Mouse (Mus musculus): ENCODE measurements around the gene Zbtb1. TPM values are rescaled to one million over a fixed set of nuclear protein-coding genes. Genes with fewer than 3 reads are reported as not detected.

Gene Zbtb1
- 3.1 and 3.5 TPM in 2 replicates for total RNA-seq (2014; rRNA removed)
- polyA plus RNA-seq (2015; fragmentation: Nextera tagmentation; extraction: Ambion mirVana) = 1.5 and 2.0 TPM in 2 replicates

DNA sequence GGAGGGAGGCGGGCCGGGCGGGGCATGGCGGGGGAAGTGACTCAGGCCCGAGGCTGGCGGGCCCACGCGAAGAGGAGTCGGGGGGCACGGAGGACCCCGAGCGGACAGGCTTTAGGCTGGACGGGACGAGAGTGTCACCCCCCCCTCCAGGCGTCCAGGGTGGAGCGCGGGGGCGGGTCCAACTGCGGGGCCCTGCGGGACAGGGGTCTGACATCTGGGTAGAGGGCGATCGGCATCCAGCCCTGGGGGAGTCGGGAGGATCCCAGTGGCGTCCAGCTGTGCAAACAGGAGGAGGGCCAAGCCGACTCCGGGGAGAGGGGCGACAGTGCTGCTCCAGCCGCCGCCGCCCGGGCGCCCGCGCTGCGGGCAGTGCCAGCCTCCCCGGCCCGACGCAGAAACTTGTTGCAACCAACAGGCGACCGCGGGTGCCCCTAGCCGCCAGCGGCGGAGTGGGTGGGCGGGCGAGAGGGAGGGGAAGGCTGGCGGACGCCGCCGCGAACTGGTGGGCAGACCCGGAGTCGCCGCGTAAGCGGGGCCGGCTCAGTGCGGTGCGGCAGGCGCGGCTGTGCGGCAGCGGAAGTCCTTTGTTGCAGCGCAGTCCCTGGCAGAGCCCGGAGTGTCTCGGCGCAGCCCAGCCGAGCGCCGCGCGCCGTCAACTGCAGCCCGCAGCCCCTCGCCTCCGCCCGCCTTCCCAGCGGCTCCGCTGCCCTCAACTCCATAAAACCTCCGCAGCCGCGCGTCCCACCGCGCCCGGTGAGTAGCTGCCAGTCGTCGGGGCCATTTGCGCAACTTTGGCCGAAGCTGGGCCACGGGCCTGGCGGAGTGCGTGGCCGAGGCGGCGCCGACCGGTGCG is at the start of gene Zbtb1:
TSS of gene Zbtb1 (plus strand) at position 289 of the 853 bp plus-strand sequence.
- Histone ChIP-seq H3K4me3 (ENCODE audit: low read depth, low read length) (peak within 1 kb of the TSS; percentile 95), H3K27ac (ENCODE audit: low read depth, low read length) (peak within 1 kb of the TSS; percentile 99), H3K27me3 (ENCODE audit: insufficient read depth, low read length) (no peaks in the 10 kb centered on the region), H3K9me3 (ENCODE audit: low read length) (no peaks in the 10 kb centered on the region), H3K4me1 (ENCODE audit: insufficient read depth) (peaks cover 16% of the 10 kb centered on the region), H3K36me3 (ENCODE audit: insufficient read depth) (no peaks in the 10 kb centered on the region), H3K4me2 (ENCODE audit: low read depth) (peak within 1 kb of the TSS; percentile 92), H3K9ac (peak within 1 kb of the TSS; percentile 100)
- WGBS = under 1% methylated on average over 92 of the region's 99 CpGs
- peak; percentile 78 for DNase-seq
- peak; percentile 41 for TF ChIP-seq CTCF (IDR thresholded peaks at IDR 0.05; ENCODE audit: low read depth)
- ATAC-seq = peak; percentile 51

DNA sequence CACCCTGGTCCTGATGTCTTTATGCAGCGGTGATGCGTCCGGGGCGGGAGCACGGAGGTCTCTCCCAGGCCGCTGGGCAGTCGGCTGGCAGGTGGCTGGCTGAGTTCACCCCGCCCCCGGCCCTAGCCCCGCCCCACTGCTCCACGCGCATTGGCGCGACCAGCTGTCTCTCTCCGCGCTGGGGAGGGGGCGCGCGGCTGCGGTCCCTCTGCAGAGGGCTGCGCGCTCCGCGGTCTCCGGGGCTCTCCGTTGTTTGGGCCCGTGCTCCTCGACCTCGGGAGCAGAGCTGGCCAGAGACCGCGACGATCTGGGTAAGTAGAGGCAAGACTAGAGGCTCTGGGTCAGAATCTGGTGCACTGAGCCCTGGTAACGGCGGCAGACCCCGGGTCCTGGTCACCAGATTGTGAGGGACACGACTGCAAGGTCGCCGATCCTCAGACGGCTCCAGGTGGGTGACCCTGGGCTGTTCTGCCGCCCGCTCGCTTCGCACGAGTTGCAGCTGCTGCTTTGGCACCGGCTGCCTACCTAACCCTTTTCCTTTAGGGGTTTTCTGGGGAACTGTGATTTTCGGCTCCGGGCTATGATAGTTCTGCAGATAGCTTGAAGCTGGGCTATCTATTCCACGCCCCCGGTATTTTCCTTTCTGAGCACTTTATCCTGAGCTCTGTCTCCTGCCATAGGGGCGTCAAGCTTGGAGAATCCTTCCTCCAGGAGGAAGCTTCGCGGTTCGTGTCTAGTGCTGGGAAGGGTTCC is 45.2 kb upstream of the Zbtb1 start, which contains the start of gene Akap5:
TSS of gene Akap5 (plus strand) at position 213 of the 753 bp plus-strand sequence.
- DNase-seq (peak; percentile 88), ATAC-seq (peak; percentile 99)
- Histone ChIP-seq H3K4me1 (ENCODE audit: insufficient read depth) (0 out of 2 replicates have a peak, but pooled peaks cover 7% of the 10 kb centered on the region), H3K27me3 (ENCODE audit: insufficient read depth, low read length) (no peaks in the 10 kb centered on the region), H3K9me3 (ENCODE audit: low read length) (no peaks in the 10 kb centered on the region), H3K4me2 (ENCODE audit: low read depth) (peak within 1 kb of the TSS; percentile 95), H3K27ac (ENCODE audit: low read depth, low read length) (peak within 1 kb of the TSS; percentile 45; the same call in 1 of the 2 replicates), H3K9ac (peak within 1 kb of the TSS; percentile 73), H3K4me3 (ENCODE audit: low read depth, low read length) (peak within 1 kb of the TSS; percentile 60), H3K36me3 (ENCODE audit: insufficient read depth) (peaks cover 17% of the 10 kb centered on the region; the same call in 1 of the 2 replicates)
- 2% methylated on average over 53 of the region's 53 CpGs for WGBS
- no peak for TF ChIP-seq CTCF (IDR thresholded peaks at IDR 0.05; ENCODE audit: low read depth)

DNA sequence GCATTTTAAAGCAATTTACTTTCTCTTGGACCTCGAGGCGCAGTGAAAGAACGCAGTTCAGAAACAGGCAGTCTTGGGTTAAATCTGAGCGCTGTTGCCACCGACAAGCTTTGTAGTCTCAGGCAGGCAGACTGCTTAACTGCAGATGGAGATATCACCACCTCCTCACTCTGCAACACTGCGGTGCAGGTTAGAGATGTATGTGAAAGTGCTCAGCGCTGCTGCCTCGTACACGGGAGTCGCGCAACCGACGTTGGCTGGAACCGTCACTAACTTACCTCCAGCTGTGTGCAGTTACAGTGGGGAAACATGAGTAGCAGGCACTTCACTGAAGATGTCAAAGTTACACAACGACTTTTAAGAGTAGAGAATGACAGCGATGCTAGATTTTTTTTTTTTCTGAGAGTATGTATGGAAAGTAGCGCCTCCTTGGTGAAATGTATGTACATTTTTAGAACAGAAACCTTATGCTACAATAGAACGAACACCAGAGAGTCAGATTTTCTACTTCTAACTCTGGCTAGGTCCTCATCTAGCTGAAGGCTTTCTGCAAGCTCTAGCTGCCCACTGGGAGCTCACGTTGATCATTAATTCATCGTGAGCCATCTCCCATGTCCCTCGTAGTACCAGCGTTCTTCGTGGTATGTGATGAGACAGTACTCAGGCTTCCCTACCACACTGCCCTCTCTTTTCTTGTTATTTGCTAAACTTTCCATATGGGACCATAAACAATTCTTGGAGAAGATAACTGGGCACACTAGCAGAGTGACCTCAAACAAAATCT is 43.4 kb upstream of the Zbtb1 start:
- Histone ChIP-seq H3K9ac (no peak overlapping the region), H3K36me3 (ENCODE audit: insufficient read depth) (0 out of 2 replicates have a peak, but pooled peaks cover 9% of the 10 kb centered on the region), H3K4me2 (ENCODE audit: low read depth) (peak overlapping the region; percentile 95; the same call in 1 of the 2 replicates), H3K27me3 (ENCODE audit: insufficient read depth, low read length) (no peaks in the 10 kb centered on the region), H3K4me1 (ENCODE audit: insufficient read depth) (0 out of 2 replicates have a peak, but pooled peaks cover 7% of the 10 kb centered on the region), H3K4me3 (ENCODE audit: low read depth, low read length) (no peak overlapping the region), H3K9me3 (ENCODE audit: low read length) (no peaks in the 10 kb centered on the region), H3K27ac (ENCODE audit: low read depth, low read length) (no peak overlapping the region)
- DNase-seq = peak; percentile 23
- 86% methylated on average over 23 of the region's 23 CpGs for WGBS
- TF ChIP-seq CTCF (IDR thresholded peaks at IDR 0.05; ENCODE audit: low read depth) = no peak
- no peak for ATAC-seq

DNA sequence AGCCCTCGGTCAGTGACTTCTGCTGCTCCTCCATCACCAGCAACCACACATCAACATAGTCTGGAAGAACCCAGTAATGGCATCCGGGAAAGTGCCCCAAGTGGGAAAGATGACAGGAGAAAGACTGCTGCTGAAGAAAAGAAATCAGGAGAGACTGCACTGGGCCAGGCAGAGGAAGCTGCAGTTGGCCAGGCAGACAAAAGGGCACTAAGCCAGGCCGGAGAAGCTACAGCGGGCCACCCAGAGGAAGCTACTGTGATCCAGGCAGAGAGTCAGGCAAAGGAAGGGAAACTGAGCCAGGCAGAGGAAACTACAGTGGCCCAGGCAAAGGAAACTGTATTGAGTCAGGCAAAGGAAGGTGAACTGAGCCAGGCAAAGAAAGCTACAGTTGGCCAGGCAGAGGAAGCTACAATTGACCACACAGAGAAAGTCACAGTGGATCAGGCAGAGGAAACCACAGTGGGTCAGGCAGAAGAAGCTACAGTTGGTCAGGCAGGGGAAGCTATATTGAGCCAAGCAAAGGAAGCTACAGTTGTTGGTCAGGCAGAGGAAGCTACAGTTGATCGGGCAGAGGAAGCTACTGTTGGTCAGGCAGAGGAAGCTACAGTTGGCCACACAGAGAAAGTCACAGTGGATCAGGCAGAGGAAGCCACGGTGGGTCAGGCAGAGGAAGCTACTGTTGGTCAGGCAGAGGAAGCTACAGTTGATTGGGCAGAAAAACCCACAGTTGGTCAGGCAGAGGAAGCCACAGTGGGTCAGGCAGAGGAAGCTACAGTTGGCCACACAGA is 41.3 kb upstream of the Zbtb1 start:
- H3K36me3 ChIP-seq (ENCODE audit: insufficient read depth) = 0 out of 2 replicates have a peak, but pooled peaks cover 9% of the 10 kb centered on the region
- H3K27ac ChIP-seq (ENCODE audit: low read depth, low read length) = no peak overlapping the region
- no peak overlapping the region for H3K9ac ChIP-seq
- H3K4me2 ChIP-seq (ENCODE audit: low read depth) = no peak overlapping the region
- no peak for TF ChIP-seq CTCF (IDR thresholded peaks at IDR 0.05; ENCODE audit: low read depth)
- no peak for DNase-seq
- no peaks in the 10 kb centered on the region for H3K27me3 ChIP-seq (ENCODE audit: insufficient read depth, low read length)
- no peak overlapping the region for H3K4me3 ChIP-seq (ENCODE audit: low read depth, low read length)
- WGBS = 92% methylated on average over 6 of the region's 6 CpGs
- 0 out of 2 replicates have a peak, but pooled peaks cover 7% of the 10 kb centered on the region for H3K4me1 ChIP-seq (ENCODE audit: insufficient read depth)
- no peaks in the 10 kb centered on the region for H3K9me3 ChIP-seq (ENCODE audit: low read length)
- no peak for ATAC-seq

DNA sequence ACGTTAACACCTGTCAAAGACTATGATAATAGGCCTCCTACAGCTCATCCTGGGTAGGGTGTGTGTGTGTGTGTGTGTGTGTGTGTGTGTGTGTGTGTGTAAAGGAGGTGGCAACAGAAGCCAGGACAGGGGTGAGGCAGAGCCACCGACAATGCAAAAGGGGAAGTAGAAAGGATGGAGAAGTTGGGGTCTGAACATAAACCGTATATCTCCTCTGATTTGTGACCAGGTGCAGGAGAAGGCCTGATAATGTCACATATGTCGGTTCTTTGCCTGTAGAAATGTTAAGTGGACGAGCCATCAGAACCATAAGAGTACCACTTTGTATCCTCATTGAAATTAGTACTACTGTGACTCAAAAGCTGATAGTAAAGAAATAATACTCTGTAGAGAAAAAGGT is 36.4 kb upstream of the Zbtb1 start:
- 92% methylated on average over 5 of the region's 5 CpGs for WGBS
- ATAC-seq (no peak), DNase-seq (no peak)
- no peak overlapping the region for H3K4me3 ChIP-seq (ENCODE audit: low read depth, low read length)
- no peaks in the 10 kb centered on the region for H3K4me1 ChIP-seq (ENCODE audit: insufficient read depth)
- no peak overlapping the region for H3K4me2 ChIP-seq (ENCODE audit: low read depth)
- no peak for TF ChIP-seq CTCF (IDR thresholded peaks at IDR 0.05; ENCODE audit: low read depth)
- no peaks in the 10 kb centered on the region for H3K27me3 ChIP-seq (ENCODE audit: insufficient read depth, low read length)
- no peak overlapping the region for H3K9ac ChIP-seq
- H3K9me3 ChIP-seq (ENCODE audit: low read length) = no peaks in the 10 kb centered on the region
- no peaks in the 10 kb centered on the region for H3K36me3 ChIP-seq (ENCODE audit: insufficient read depth)
- H3K27ac ChIP-seq (ENCODE audit: low read depth, low read length) = no peak overlapping the region

DNA sequence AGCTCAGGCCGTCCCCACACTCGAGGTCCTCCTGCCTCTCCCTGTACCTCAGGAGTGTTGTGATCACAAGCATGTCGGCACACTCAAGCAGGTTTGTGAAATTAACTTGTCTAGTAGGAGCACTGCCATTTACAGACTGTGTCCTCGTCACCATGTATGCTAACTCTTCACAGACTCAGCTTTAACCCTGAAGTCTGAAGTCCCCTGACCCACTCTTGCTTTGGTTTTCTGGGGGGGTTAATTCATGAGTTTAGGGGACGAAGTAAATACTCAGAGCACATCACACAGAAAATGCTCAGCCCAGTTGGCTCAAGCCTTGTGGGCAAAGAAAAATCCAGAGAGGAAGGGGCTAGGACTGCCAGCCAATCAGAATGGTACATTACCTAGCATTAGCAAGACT is 34.4 kb upstream of the Zbtb1 start:
- Histone ChIP-seq H3K4me1 (ENCODE audit: insufficient read depth) (no peaks in the 10 kb centered on the region), H3K9me3 (ENCODE audit: low read length) (no peaks in the 10 kb centered on the region), H3K9ac (no peak overlapping the region), H3K27me3 (ENCODE audit: insufficient read depth, low read length) (no peaks in the 10 kb centered on the region), H3K4me2 (ENCODE audit: low read depth) (no peak overlapping the region), H3K27ac (ENCODE audit: low read depth, low read length) (no peak overlapping the region), H3K36me3 (ENCODE audit: insufficient read depth) (no peaks in the 10 kb centered on the region), H3K4me3 (ENCODE audit: low read depth, low read length) (no peak overlapping the region)
- DNase-seq (no peak), ATAC-seq (no peak)
- no peak for TF ChIP-seq CTCF (IDR thresholded peaks at IDR 0.05; ENCODE audit: low read depth)
- WGBS = 80% methylated on average over 5 of the region's 5 CpGs

Measured in forebrain, postnatal 0 days (tissue).